Mouse (Mus musculus) frontal cortex, postnatal 36 days (tissue): ENCODE measurements at regions not wholly inside any gene's neighbourhood (a gene's known extent, or its start where the extent isn't known, plus 50 kb on each side); places are given as distances from the start of the nearest gene placed in this dataset.

Experiments used
- DNase-seq, 2 experiments: peaks; one replicate each; pipeline ENCODE4 v3.0.0; 2022; ENCODE audit warnings: low spot score in 2 of 2

DNA sequence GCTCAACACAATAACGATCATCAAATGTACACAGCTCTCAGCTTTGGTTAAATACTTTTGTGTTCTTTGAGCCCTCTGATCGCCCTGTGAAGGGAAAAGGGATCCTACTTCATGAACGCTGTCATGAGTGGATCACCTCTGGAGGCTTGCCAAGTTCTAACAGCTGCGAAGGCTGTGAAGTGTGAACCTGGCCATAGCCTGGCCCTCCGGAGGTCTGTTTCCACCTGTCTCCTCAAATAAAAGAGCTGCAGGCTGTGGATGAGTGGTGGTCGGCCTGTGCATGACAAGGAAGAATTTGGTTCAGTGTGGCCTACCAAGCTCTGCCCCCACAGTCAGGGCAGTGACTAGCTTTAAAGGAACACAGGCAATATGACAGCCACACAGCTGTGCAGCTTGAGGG is 122.0 kb downstream of the Gm12728 start:
- no peak for DNase-seq

DNA sequence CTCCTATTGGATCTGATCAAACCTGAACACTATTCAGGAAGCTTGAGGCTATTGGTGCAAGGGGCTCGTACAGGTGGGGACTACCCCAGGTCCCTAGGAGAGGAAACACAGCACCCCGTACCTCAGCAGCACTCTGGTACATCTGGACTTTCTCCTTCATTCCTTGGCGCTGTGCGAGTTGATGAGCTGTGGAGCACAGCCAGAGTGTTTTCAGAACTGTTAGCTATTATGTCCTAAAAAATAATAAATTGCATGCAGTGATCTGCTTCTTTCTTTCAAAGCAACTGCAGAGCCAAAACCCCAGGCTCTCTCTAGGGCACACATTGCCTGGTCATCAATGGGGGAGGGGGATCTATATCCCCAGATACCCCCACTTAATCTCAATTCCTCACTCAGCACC is 122.6 kb downstream of the Gm12728 start:
- no peak for DNase-seq

DNA sequence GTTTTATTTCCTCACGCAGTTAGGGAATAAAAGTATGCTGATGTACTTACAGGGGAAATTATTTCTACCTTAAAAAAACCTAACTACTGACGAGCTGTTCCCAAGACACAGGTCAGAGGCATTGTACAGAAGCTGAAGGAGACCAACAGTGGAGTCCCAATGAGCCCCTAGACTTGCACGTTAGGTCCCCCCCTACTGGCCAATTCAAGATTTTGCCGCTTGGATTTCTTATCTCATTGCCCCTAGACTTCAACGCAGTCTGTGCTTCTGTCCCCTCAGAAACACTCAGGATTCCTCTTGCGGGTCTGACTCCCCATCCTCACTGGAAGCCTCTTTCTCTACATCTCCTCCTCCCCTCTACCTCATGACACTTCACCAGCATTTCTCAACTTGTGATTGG is 125.3 kb downstream of the Gm12728 start:
- peak; percentile 12 to 35 for DNase-seq

DNA sequence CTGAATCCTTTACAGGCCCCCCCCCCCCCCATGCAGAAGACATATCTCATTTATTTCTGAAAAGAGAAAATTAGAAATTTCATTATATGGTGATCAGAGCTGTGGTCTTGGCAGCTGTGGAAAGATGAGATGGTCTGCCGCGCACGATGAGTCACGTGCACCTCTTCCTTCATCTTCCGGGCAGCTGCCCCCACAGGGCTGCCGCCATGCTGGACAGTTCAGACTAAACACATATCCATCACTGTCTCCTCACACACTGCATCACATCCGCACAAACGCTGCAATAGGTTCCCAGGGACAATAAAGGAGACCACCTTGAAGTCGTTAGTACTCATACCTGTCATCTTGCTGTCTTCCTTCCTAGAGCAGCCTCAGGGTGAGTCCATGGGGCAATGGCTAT is 126.6 kb downstream of the Gm12728 start:
- no peak for DNase-seq

DNA sequence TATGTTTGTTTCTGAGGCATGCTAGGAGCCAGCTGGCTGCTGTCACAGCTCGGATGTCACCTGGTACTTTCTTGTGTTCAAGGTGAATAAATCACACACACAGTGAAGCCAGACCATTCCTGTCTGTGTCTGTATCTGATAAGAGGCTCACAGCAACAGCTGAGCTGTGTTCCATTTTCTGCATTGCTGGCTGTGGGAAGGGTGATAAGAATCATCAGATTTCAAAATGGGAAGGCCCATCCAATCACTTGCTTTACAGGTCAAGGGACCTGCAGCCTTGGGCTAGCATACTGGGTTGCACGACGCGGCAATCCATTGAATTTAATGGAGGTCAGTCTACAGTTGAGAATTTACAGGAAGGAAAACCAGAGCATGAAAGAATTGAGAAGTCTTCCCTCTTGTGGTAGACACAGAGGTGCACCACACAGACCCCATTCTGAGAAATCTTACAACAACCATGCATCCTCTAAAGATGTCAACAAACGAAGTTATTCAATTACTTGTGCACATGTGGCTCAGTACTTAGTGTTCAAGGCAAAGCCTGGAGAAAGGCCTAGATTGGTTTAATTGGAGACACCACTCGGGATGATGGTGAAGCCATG is 135.2 kb downstream of the Gm12728 start:
- no peak for DNase-seq

DNA sequence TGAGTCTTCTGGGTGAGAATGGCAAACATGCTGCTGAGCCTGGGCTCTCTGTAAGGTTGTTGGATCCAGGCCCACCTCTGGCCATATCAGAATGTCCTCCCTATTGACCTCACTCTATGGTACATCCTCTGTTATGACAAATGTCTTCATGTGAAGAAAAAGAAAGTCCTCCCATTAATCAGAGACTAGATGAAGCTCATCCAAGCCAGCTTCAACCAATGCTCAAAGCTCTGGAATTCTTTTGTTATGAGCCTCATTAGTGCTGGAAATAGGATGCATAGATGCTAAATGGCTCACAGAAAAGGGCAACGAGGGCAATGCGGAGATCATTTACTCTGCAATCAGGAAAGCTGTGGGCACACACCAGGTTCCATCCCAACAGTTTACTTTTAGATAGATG is 135.8 kb downstream of the Gm12728 start:
- DNase-seq, result no peak

DNA sequence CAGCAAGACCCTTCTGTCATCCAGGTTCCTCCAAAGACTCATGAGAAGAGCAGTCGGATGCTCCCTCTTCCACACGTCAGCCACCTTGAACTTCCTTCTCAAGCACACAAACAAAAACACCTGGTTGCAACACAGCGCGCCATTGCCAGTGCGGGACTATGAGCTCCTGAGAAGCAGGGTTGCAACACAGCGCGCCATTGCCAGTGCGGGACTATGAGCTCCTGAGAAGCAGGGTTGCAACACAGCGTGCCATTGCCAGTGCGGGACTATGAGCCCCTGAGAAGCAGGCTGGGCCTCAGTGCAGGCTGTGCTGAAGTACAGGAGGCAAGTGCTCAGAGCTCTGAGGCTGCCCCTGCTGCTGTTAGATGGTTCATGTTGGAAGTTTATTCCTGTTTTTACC is 140.0 kb downstream of the Gm12728 start:
- no peak for DNase-seq

DNA sequence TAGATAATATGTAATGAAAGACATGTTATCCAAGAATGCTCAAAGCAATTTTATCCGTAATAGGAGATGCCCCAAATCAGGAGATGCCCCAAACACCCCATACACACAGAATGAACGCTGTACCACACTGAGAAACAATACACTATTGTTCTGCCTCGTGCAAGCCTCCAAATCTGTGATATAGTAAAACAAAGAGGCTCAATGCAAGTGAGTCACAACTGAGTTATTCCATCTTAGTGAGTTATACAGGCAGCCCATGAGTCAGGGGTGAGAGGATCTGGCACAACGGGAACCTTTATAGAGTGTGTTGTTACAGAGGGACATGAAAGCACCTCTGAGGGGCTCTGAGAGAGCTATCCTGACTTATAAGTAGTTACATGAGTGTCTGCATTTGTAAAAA is 145.3 kb downstream of the Gm12728 start:
- no peak for DNase-seq

DNA sequence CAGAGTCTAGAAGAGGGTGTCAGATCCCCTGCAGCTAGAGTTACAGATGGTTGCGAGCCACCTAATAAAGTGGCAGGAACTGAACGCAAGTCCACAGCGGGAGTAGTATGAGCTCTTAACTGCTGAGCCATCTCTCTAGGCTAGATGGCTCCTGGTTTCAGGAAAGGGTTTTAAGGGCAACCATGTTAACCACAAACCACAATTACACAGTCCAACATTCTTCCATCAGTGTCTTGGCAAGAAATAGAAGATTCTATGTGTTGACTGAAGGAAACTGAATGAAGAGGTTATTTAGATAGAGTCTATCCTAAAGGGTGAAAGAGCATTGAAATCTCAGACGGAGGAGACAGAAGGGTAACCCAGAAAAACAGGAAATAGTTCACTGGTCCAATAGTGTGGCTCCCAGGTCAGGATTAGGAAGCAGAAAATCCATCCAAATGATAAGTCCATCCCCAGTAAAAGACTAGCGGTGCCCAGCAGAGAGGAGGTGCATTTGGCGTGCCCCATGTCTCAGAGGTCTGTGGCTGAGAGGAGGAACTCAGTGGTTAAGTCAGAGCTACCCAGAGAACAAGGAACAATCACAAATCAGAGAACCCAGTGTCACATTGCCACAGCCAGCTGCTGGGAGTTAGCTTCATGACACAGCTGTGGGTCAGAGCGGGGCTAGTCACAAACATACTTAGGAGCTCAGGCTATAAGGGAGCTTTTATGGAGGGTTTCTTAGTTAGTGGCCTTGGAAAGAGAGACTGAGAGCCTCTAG is 147.3 kb downstream of the Gm12728 start:
- DNase-seq, result no peak

DNA sequence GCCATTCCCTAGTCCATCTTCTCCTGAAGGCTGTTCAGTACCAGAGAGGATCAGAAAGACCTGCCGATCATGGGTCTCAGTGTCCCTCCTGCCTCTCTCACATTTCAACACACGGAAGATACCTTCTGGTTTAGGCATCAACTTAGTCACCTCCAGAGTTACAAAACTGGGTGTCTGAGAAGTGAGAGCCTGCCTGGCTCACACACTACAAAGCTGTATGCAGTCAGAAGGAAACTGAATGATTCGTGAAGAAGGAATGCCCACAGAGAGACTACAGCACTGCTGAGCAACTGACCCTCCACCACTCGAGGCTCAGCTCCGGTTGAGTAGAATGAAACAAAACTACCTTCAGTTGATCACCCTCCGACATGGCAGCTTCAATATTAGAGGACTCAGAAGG is 147.9 kb downstream of the Gm12728 start:
- no peak for DNase-seq

DNA sequence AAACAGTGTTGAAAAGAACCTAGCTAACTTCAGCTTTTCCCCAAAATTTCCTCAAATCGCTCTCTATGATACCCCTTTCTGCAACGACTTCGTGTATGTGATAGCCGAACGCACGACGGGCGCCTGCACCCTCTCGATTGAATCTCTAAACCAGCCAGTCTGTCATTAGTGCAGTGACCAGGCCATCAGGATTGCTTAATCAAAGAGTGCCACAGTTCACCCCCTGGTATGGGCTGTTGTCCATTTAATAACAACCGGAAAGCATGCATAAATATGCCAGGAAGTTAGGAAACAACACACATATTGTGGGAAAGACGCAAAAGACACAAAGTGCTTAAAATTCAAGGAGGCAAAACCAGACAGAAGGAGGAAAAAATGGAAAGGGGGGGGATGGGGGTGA is 149.2 kb downstream of the Gm12728 start:
- DNase-seq, result no peak

DNA sequence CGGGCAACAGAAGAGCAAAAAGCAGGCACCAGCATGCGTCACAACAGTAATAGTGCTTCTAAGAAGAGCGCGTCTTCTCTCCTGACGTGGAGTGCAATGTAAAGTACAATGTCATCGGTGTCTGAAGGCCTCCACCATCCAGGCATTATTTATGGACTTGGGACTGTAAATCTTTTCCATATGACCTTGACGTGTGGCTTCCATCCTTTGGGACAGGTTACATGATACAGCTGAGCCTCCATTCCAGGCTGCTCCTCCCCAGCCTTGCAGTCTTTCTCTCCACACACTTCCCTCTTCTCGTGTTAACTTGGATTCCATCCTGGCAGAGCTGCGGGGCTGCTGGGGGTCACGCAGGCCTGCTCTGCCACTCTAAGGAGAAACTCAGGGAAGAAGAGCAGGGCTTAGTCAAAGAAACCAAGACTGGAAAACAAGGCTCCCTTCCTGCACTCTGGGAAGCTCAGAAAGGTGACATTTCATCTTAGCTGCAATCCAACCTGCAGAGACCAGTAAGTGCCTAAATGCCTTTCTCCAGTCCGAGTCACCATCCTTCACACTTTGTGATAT is 150.0 kb downstream of the Gm12728 start:
- DNase-seq, result no peak

DNA sequence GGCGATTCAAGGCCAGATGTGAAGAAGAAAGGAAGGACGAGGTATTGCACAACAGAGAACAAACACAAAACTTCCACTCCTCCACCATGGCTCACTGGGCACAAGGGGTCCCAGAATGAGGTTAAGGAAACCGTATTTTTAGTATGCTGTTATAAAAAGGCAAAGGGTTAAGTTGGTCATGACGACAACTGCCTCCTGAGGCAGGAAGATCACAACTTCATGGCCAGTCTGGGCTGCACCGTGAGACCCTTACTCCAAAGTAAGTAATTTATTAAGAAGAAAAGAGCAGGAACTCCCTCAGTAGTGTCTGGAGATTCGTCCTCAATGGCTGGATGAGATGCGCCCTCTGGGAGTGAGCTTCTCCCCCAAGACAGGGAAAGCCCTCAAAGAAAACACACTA is 151.2 kb downstream of the Gm12728 start:
- DNase-seq, result no peak

DNA sequence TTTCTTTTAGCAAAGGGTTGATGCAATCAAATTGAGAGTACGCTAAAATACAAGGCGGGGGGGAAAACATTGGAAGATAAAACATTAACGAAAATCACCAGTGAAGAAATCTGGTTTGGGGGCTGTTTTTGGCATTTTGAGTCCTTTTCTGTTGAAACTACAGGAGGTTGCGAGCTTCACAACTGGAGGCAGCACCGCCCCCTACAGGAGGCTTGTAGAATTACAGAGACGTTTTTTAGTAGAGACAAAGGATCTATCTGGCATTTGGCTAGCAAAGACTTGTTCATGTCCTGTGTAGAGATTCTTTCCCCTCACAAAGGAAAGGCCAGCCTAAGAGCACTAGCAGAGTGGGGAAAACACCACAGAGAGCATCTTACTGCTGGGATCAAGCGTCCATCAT is 152.1 kb downstream of the Gm12728 start:
- DNase-seq, result peak; percentile 48 to 49

DNA sequence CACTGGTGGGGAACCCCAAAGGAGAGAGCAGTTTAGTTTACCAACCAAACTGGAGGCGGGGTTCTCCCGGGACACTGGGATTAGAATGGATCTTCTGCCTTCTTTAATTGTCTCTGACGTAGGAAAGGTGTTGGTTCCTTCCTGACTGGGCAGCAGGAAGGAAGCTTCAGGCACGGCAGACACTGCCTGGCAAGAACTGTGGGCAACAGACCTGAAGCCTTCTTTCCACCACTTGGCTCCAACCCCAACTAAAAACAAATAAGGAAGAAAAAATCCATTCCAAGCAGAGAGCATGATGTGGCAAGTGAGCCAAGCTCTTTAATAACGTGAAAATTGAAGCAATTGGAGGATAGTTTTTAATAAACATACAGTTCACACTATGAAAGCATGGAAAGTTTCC is 155.3 kb downstream of the Gm12728 start:
- DNase-seq, result no peak

DNA sequence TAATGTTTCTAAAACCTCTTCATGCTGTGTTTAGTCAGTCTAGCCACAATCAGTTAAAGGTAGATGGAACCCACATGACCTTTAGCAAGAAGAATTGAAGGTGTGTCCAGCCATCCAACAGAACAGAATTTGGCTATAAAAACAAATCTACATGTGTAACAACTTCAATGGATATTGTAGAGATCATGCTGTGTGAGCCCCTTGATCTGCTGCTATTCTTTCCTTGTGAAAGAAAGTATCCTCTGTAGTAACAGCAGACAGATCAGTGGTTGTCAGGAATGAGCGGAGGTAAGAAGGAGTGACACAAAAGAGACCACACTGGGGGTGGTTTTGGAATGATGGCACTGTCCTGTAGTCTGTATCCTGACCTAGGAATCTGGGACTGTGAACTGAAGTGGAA is 156.3 kb downstream of the Gm12728 start:
- DNase-seq, result no peak

DNA sequence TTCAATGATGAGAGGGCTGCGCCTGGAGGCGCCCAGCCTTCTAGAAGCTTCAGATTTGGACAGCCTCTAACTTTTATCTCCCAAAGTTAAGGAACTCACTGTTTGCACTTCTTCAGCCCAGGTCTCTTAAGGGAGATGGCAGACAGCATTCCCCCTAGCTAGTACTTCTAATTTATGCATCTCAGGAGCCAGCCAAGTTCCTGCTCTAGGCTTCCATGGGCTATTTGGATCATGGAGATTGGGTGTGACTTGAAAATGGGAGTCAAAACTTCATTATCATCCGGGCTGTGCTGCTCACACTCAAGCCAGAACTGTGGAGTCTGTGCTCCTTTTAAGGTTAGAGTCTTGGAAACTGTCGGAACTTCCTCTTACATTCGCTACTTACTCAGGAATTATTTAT is 158.7 kb downstream of the Gm12728 start:
- no peak for DNase-seq

DNA sequence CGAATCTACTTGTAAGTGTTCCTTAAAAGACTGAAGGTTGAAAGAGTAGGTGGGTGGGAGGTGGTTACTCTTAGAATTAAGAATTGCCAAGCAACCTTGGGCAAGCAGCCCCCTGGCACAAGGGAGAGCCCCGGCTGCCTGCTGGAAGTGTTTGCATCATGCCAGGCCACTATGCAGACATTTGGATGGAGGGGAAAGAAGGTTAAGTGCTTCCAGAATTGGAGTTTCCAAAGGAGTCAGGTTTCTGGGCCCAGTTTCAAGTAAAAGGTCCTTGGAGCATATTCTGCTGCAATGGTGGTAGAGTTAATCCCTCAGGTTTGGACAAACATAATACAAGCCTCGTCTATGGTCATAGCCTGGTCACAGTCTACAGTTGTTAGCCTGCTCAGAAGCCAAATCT is 162.7 kb downstream of the Gm12728 start:
- no peak for DNase-seq

DNA sequence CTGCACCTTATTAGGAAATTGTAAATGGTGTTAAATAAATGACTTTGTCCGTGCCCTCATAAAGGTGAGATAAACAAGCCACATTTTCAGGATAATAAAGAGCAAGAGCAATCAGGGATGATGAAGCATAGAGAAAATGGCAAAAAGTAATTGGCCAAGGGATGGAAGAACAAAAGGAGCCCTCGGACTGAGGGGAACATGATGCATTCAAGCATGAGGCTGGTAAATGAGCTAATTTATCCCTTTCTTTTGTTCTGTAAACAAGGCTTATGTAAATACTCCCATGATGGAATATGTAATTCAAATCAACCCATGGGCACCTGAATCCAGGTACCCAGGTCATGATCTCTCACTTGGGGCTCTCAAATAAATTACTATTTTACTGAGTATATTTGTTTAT is 166.8 kb downstream of the Gm12728 start:
- no peak for DNase-seq

DNA sequence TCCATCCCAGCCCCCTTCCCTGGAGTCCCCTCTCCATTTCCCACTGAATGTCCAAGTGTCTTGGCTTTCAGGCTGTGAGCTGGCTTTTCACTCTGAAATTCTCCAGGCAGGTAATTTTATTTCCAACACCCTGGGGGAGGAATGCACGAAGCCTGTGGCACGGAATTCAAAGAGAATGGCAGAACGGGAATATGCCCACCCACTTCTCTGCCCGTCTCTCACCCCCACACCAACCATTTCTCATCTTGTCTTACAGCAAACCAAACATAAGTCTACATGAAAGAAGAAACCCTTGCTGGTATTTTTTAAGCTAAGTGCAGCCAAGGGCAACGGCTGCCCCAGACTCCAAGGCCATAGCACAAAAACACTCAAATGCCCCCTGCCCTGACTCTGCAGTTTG is 168.7 kb downstream of the Gm12728 start:
- DNase-seq, result peak; percentile 8

DNA sequence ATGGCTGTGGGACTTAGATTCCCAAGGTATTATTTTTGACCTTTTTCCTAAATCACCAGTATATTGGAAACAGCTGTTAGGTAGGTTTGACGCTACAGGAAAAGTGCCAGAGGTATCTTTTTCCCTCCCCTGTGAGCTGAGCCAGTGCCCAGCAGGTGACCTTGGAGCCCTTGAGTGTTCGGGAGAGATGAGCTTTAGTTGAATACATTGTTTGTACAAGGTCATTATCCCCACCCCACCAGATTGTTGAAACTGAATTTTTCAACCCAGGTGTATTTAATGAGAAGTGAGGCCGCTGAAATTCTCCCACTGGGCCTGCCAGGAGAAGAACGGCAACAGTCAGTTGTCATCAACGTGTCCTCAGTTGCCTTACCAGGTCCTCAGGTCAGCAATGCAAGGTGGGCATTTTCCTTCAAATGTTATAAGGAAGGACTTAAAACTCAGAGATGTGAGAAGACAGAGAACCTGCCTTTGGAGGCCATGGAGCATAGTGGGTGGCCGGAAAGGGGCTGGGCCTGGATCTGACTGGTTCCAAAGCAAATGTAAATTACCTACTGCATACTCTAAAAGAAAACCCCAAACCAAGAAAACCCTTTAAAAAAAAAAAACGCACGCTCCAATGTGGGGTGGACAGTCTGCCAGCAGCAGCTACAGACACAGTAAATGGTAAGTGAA is 172.2 kb downstream of the Gm12728 start:
- DNase-seq, result no peak

DNA sequence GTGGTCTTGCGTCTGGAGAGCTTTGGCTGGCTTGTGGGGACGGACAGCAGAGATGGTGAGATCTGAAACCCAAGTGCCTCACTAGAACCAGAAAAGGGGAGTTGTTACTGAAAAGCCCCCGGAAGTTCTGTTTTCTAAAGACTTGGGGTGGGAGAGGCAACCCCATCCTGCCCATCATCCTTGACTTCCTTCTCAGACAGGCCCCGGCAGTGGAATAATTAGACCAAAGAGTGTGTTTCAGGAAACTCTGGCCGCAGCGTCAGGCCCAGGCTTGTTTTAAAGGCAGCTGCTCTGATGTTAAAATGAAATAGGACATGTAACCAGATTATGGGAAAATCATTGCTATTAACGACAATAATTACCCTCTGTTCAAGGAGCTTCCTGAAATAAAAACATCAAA is 172.9 kb downstream of the Gm12728 start:
- DNase-seq, result no peak

DNA sequence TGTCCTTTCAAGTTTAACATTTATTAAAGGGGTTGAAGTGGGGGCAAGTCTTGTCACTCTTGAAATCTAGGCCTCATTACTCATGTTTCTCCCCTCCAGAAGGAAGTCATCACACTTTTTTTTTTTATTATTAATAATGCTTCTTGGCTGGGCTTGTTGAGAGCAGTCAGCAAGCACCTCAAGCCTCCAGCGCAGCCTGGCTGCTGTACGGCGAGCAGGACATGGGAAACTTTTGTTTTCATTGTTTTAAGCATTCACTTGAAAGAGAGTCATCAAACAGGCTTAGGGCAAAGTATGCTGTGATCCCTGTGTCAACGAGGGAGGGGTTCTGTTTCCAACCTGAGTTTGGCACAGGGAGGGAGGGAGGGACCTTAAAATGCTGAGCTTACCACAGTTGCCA is 178.7 kb downstream of the Gm12728 start:
- no peak for DNase-seq
